Mouse (Mus musculus) G1E-ER4 (cell line): ENCODE results near the gene Alkbh7. TPM values are rescaled to one million over a fixed set of nuclear protein-coding genes. Genes with fewer than 3 reads are reported as not detected.

Experiments used
- GATA1 ChIP-seq: IDR thresholded peaks from one replicate; pipeline ENCODE4 v1.8.0; 2012; ENCODE audit warnings: low read length, inconsistent platforms
- polyA plus RNA-seq: library from polyadenylated mRNA; stranded (reverse); fragments of >175 nt; gene quantifications from 2 replicates; pipeline ENCODE4 v1.2.3, GENCODE M21; 2012

Gene Alkbh7
- polyA plus RNA-seq: 51.6 and 80.9 TPM in 2 replicates

- TF ChIP-seq GATA1: no peak
Measured at GRCm38 (mm10) chr17:56997029-56997667, at the start of gene Alkbh7. TSS of gene Alkbh7 (plus strand) at chr17:56997339.

GRCm38 (mm10) chr17:56950915-56951314, 46.2 kb upstream of the Alkbh7 start:
- TF ChIP-seq GATA1: no peak

DNA sequence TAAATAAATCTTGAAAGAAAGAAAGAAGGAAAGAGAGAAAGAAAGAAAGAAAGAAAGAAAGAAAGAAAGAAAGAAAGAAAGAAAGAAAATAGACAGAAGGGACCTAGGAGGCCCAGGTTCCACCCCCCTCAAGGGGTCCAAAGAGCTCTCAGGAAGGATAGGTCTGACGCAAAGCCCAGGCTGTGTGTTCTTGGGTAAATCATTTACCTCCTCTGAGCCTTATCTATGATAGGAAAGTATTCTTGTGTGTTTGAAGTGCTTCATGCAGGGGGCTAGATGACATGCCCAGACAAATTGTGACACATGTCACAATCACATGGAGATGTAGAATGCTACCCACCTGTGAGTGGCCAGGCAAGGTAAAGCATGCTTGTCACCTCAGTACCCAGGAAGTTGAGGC, 44.5 kb upstream of the Alkbh7 start:
- TF ChIP-seq GATA1: no peak

GRCm38 (mm10) chr17:56954871-56955270, 42.3 kb upstream of the Alkbh7 start:
- no peak for TF ChIP-seq GATA1

DNA sequence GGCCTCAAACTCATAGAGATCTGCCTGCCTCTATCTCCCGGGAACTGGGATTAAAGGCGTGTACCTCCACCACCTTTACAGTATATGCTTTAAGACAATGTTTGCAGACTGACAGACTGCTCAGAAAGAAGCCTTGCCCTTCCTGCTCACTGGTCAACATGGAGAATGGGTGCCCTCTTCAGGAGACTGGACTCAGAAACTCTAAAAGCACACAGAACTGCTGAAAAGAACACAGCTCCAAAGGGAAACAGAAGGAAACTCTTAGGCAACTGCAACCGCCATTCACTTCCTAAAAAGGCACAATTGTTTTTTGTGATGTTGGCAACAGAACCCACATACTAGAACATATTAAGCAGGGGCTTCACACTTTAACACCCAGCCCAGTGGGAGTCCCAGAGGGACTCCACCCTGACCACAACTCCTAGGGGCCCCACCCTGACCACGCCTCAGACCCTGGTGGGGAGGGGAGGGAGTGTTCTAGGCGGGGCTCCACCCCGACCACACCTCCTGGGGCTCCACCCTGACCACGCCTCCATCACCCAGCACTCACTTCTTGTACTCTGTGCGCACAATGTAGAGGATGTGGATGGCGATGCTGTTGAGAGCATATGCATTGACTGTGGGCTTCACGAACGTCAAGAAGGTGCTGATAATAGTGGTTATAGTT, 39.2 kb upstream of the Alkbh7 start:
- TF ChIP-seq GATA1: no peak

DNA sequence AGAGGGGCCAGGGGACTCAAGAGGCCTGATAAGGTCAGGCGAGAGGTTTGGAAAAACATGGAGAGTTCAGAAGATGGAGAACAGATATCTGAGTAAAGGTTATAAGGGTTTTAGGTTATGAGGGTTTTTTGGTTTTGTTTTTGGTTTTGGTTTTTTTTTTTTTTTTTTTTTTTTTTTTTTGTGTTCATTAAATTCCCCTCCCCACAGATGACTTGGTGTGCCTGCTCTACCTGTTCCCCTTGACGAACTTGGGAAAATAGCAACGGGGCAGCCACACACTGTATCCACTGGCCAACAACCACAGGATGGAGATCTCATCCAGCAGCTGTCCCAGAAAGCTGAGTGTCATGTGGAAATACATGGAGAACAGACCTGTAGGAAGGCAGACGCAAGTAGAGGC, 38.5 kb upstream of the Alkbh7 start:
- no peak for TF ChIP-seq GATA1

GRCm38 (mm10) chr17:56961880-56962279, 35.3 kb upstream of the Alkbh7 start:
- no peak for TF ChIP-seq GATA1

DNA sequence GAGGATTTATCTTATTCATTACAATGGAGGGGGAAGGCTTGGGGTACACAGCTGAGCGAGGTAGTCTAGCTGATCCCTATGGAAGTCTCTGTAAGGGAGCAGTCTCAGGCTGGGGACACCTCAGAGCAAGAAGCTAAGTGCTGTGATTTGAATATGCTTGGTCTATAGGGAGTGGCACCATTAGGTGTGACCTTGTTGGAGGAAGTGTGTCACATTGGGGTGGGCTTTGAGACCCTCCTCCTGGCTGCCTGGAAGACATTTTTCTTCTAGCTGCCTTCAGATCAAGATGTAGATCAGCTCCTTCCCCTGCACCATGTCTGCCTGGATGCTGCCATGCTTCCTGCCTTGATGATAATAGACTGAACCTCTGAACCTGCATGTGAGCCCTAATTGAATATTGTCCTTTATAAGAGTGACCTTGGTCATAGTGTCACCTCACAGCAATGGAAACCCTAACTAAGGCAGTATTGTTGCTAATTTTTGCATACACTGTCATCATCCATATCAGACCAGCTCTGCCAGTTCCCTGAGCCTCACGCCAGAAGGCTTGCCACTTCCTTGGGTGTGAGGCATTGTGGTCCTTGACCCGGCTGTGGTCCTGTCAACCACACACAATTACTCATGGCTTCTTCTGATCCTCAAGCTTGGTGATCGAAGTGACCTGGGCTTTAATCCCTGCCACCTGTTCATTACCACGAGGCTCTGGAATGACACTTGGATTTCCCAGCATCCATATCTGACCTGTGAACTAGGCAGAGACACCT, 34.3 kb upstream of the Alkbh7 start:
- TF ChIP-seq GATA1: no peak

DNA sequence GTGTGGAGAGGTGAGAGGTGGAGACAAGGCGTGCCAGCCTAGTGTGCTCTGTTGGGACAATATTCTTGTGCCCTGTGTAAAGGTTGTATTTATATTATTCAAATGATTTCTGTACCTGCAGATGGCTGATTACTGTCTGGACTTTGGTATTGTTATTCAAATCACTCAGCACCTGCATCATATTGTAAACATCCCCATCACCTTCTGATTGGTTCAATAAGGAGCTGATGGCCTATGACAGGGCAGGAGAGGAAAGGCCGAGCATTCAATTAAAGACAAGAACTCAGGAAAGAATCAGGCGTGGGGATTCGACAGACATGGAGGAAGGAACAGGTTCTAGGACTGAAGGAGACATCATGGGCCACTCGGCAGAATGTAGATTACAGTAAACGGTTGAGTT, 33.5 kb upstream of the Alkbh7 start:
- TF ChIP-seq GATA1: no peak

GRCm38 (mm10) chr17:56969321-56969720, 27.8 kb upstream of the Alkbh7 start:
- TF ChIP-seq GATA1: no peak

- no peak for TF ChIP-seq GATA1
Measured at GRCm38 (mm10) chr17:56970081-56970480, 27.1 kb upstream of the Alkbh7 start.

- no peak for TF ChIP-seq GATA1
Measured at GRCm38 (mm10) chr17:56973956-56974707, 23.0 kb upstream of the Alkbh7 start.

DNA sequence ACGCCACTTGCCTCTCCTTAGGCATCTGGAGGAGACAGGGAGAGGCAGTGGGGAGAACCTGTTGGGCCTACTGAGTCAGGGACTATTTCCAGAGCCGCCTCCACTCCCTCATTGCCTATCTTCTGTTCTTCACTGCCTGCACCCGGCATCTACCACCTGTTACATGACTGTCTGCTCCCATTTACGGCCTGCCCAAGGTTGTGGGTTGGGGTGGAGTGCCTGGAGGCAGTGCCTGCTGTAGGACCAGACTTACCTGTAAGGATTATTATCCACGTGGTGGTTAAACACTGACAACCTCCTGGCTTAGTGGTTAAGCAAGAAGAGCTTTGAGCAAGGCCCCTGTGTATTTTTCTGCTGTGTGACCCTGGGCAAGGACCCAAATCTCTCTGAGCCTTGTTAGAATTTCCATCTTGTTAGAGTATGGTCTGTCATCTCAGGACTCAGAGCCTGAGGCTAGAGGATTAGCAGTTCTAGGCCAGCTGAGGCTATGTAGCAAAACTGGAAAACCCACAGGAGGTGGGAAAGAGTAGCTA, 22.4 kb upstream of the Alkbh7 start:
- TF ChIP-seq GATA1: no peak

DNA sequence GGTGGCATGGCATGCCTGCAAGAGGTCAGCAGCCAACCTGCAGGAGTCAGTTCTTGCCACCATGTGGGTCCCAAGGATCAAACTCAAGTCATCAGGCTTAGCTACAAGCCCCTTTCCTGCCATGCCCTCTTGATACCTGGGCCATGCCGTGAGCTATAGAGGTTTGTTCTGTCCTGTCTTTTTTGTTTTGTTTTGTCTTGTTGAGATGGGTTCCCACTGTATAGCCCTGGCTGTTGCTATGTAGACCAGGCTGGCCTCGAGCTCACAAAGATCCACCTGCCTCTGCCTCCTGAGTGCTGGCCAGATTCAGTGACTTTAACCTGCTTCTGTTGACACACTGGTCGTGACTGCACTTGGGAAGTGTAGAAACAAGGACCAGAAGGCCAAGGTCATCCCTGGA, 21.7 kb upstream of the Alkbh7 start:
- TF ChIP-seq GATA1: no peak

- no peak for TF ChIP-seq GATA1
Measured at GRCm38 (mm10) chr17:56976531-56977390, 20.4 kb upstream of the Alkbh7 start.

DNA sequence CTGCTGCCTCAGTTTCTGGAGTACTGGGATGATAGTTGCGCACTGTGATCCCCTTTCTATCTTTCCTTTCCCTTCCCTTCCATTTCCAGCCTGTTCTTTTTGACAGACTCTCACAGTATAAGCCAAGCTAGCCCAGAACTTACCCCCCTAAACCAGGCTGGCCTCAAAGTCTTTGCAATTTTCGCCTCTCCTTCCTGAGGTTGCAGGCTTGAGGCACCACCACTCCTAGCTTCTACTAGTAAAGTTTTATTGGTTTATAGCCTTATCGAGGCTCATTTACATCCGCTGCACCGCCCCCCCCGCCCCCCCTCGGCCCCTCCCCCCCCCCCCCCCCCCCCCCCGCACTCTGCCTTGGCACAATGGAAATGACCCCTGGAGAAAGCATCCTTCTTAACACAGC, 17.6 kb upstream of the Alkbh7 start:
- no peak for TF ChIP-seq GATA1
